Mouse (Mus musculus) layer of hippocampus, adult 6 months (tissue): Measurements from ENCODE around the gene Bpifa2. TPM values are rescaled to one million over a fixed set of nuclear protein-coding genes. Genes with fewer than 3 reads are reported as not detected.

Experiments
- long read RNA-seq, 2 experiments: library from polyadenylated mRNA; unstranded; transcript quantifications; one replicate each; pipeline ENCODE4 v2.0.0; 2019 to 2020
- polyA plus RNA-seq: library from polyadenylated mRNA; unstranded; fragments of <200 nt; fragmentation: Nextera tagmentation; gene quantifications from 2 replicates; pipeline ENCODE4 v1.2.3, GENCODE M21; 2021

The Bpifa2 gene
- not detected in 2 replicates for polyA plus RNA-seq
- long read RNA-seq, experiment 1, result 0 reads
- long read RNA-seq, experiment 2, result 0 reads

GRCm38 (mm10) chr2:154007965-154008364 is at the start of gene Bpifa2:
TSS of gene Bpifa2 (plus strand) at chr2:154008265.

GRCm38 (mm10) chr2:153974582-153974981 is 33.5 kb upstream of the Bpifa2 start, which contains the start of gene Bpifa6:
TSS of gene Bpifa6 (plus strand) at chr2:153974945.

Other genes starting within 250 kb of the Bpifa2 start
- gene Efcab8, start 228.3 kb upstream of the Bpifa2 start, polyA plus RNA-seq, result not detected in 2 replicates
- gene Sun5, start 137.2 kb upstream of the Bpifa2 start, polyA plus RNA-seq, result not detected in 2 replicates
- gene Bpifb2, start 133.2 kb upstream of the Bpifa2 start, polyA plus RNA-seq, result not detected in 2 replicates
- gene Bpifb6, start 107.9 kb upstream of the Bpifa2 start, polyA plus RNA-seq, result 0.14 TPM in 1 of 2 replicates, not detected in the other
- gene Bpifb3, start 90.0 kb upstream of the Bpifa2 start, polyA plus RNA-seq, result 0.10 TPM in 1 of 2 replicates, not detected in the other
- gene Bpifb4, start 70.1 kb upstream of the Bpifa2 start, polyA plus RNA-seq, result 0.06 TPM in 2 replicates
- gene Bpifa6, start 33.3 kb upstream of the Bpifa2 start, polyA plus RNA-seq, result not detected in 2 replicates
- gene Bpifa3, start 122.1 kb downstream of the Bpifa2 start, polyA plus RNA-seq, result not detected in 2 replicates
- gene Bpifa1, start 134.6 kb downstream of the Bpifa2 start, polyA plus RNA-seq, result 0.13 TPM in 1 of 2 replicates, not detected in the other
- gene Bpifa5, start 154.3 kb downstream of the Bpifa2 start, polyA plus RNA-seq, result 0.13 TPM in 1 of 2 replicates, not detected in the other
- 0.19 and 0.25 TPM in 2 replicates for gene Bpifb1, start 182.6 kb downstream of the Bpifa2 start, polyA plus RNA-seq
- 0.09 TPM in 1 of 2 replicates, not detected in the other for gene Bpifb5, start 215.5 kb downstream of the Bpifa2 start, polyA plus RNA-seq
- gene Bpifb9a, start 249.6 kb downstream of the Bpifa2 start, polyA plus RNA-seq, result not detected in 2 replicates